Mouse (Mus musculus) heart, adult 2 months (tissue): ENCODE measurements at regions not wholly inside any gene's neighbourhood (a gene's known extent, or its start where the extent isn't known, plus 50 kb on each side); places are given as distances from the start of the nearest gene placed in this dataset.

Experiments
- DNase-seq, 2 experiments: peaks; one replicate each; pipeline ENCODE4 v3.0.0; 2021
- H3K27ac ChIP-seq: fragments of 200-600 bp; 2 replicates; pipeline ENCODE4 v1.8.1; 2022
- H3K27me3 ChIP-seq: fragments of 200-500 bp; 2 replicates; pipeline ENCODE4 v1.6.1; 2012; ENCODE audit warnings: mild to moderate bottlenecking, low read length, inconsistent platforms, mixed read lengths; ENCODE audit not compliant: control insufficient read depth, insufficient read depth
- H3K36me3 ChIP-seq: fragments of 200-500 bp; 2 replicates; pipeline ENCODE4 v1.6.1; 2012; ENCODE audit warnings: low read length, inconsistent platforms; ENCODE audit not compliant: control insufficient read depth, insufficient read depth
- H3K4me1 ChIP-seq: fragments of 200-500 bp; 2 replicates; pipeline ENCODE4 v1.6.1; 2011; ENCODE audit warnings: low read length; ENCODE audit not compliant: control insufficient read depth, insufficient read depth
- H3K4me3 ChIP-seq: fragments of 200-600 bp; 2 replicates; pipeline ENCODE4 v1.8.1; 2022
- H3K79me2 ChIP-seq: fragments of 200-500 bp; replicated peaks from 2 replicates; pipeline ENCODE4 v1.6.1; 2012; ENCODE audit warnings: mild to moderate bottlenecking, inconsistent platforms, low read length, moderate library complexity, mixed read lengths; ENCODE audit not compliant: control insufficient read depth, insufficient read depth
- H3K9ac ChIP-seq: fragments of 200-500 bp; 2 replicates; pipeline ENCODE4 v1.6.1; 2012; ENCODE audit warnings: low read depth, mild to moderate bottlenecking, control low read depth, inconsistent platforms, low read length, mixed read lengths
- CTCF ChIP-seq: fragments of 200-600 bp; IDR thresholded peaks from 2 replicates; pipeline ENCODE4 v1.8.1; 2022; ENCODE audit warnings: antibody characterized with exemption, mild to moderate bottlenecking, moderate library complexity
- EP300 ChIP-seq: fragments of 200-500 bp; IDR thresholded peaks from 2 replicates; pipeline ENCODE4 v1.6.1; 2011; ENCODE audit warnings: low read depth, low read length, control low read depth; ENCODE audit not compliant: insufficient read depth
- POLR2A ChIP-seq: fragments of 200-500 bp; IDR thresholded peaks from 2 replicates; pipeline ENCODE4 v1.6.1; 2011; ENCODE audit warnings: mild to moderate bottlenecking, low read depth, low read length, control low read depth; ENCODE audit not compliant: insufficient read depth
- WGBS: fragments of 180-500 bp; shearing (Covaris S2); methylation state at CpG from one replicate; pipeline ENCODE4 v1.1.7; 2018; 5-methylcytosine and 5-hydroxymethylcytosine counted together
- intact Hi-C: fragments of 180-260 bp; cut with DNase I; formaldehyde crosslinking; loops from one replicate; pipeline ENCODE4 v1.15.1; 2025

GRCm38 (mm10) chr1:75937331-75937730 lies 391.3 kb downstream of the Slc4a3 start:
- Histone ChIP-seq H3K79me2 (no peaks in the 10 kb centered on the region), H3K4me1 (peaks cover 4% of the 10 kb centered on the region), H3K36me3 (no peaks in the 10 kb centered on the region), H3K4me3 (no peak overlapping the region), H3K27me3 (no peaks in the 10 kb centered on the region), H3K27ac (peak overlapping the region; percentile 82), H3K9ac (no peak overlapping the region)
- TF ChIP-seq POLR2A (no peak), CTCF (no peak), EP300 (no peak)
- intact Hi-C loops = loop anchor here (5.0 to 10.0 kb wide), 2 partner anchors 70 to 257 kb away; no protein-coding TSS in a partner anchor
- WGBS = 70% methylated on average over 5 of the region's 5 CpGs
- DNase-seq = no peak

- WGBS = 56% methylated on average over 5 of the region's 5 CpGs
- no peaks in the 10 kb centered on the region for H3K79me2 ChIP-seq
- no peak overlapping the region for H3K27ac ChIP-seq
- no peak for DNase-seq
- no peak overlapping the region for H3K4me3 ChIP-seq
- no peaks in the 10 kb centered on the region for H3K4me1 ChIP-seq
- intact Hi-C loops = no loop called here
- TF ChIP-seq POLR2A = no peak
- no peak for TF ChIP-seq CTCF
- TF ChIP-seq EP300 = no peak
- no peak overlapping the region for H3K9ac ChIP-seq
- no peaks in the 10 kb centered on the region for H3K36me3 ChIP-seq
- no peaks in the 10 kb centered on the region for H3K27me3 ChIP-seq
Observed at GRCm38 (mm10) chr1:75946290-75946839, 400.3 kb downstream of the Slc4a3 start.

- WGBS = 76% methylated on average over 9 of the region's 9 CpGs
- intact Hi-C loops = no loop called here
- TF ChIP-seq EP300 = no peak
- TF ChIP-seq POLR2A = no peak
- TF ChIP-seq CTCF = no peak
Observed at GRCm38 (mm10) chr1:75978203-75978986, 432.3 kb downstream of the Slc4a3 start.

GRCm38 (mm10) chr1:75983057-75983456 lies 437.0 kb downstream of the Slc4a3 start:
- 75% methylated on average over 8 of the region's 8 CpGs for WGBS
- Histone ChIP-seq H3K27me3 (no peaks in the 10 kb centered on the region), H3K36me3 (no peaks in the 10 kb centered on the region), H3K4me3 (no peak overlapping the region), H3K4me1 (no peaks in the 10 kb centered on the region), H3K27ac (no peak overlapping the region), H3K9ac (no peak overlapping the region), H3K79me2 (no peaks in the 10 kb centered on the region)
- no peak for TF ChIP-seq POLR2A
- no peak for TF ChIP-seq EP300
- TF ChIP-seq CTCF = no peak
- no peak for DNase-seq
- intact Hi-C loops = no loop called here

More at GRCm38 (mm10) chr1:75978203-75978986, 432.3 kb downstream of the Slc4a3 start:
- no peaks in the 10 kb centered on the region for H3K79me2 ChIP-seq
- DNase-seq = no peak
- H3K36me3 ChIP-seq = no peaks in the 10 kb centered on the region
- no peak overlapping the region for H3K27ac ChIP-seq
- H3K4me3 ChIP-seq = no peak overlapping the region
- no peak overlapping the region for H3K9ac ChIP-seq
- no peaks in the 10 kb centered on the region for H3K4me1 ChIP-seq
- no peaks in the 10 kb centered on the region for H3K27me3 ChIP-seq

- 96% methylated on average over 3 of the region's 3 CpGs for WGBS
- intact Hi-C loops = no loop called here
- Histone ChIP-seq H3K27ac (no peak overlapping the region), H3K36me3 (no peaks in the 10 kb centered on the region), H3K9ac (no peak overlapping the region), H3K4me3 (no peak overlapping the region), H3K27me3 (no peaks in the 10 kb centered on the region), H3K4me1 (no peaks in the 10 kb centered on the region), H3K79me2 (no peaks in the 10 kb centered on the region)
- DNase-seq = no peak
- TF ChIP-seq CTCF (no peak), EP300 (no peak), POLR2A (no peak)
Observed at GRCm38 (mm10) chr1:75983487-75983886, 437.4 kb downstream of the Slc4a3 start.

GRCm38 (mm10) chr1:75988496-75988895 lies 442.4 kb downstream of the Slc4a3 start:
- intact Hi-C loops = loop anchor here (5.0 kb wide), 1 partner anchor 46 kb away; no protein-coding TSS in a partner anchor
- WGBS = 88% methylated on average over 3 of the region's 3 CpGs

More at GRCm38 (mm10) chr1:75988496-75988895, 442.4 kb downstream of the Slc4a3 start:
- Histone ChIP-seq H3K27me3 (no peaks in the 10 kb centered on the region), H3K4me1 (no peaks in the 10 kb centered on the region), H3K36me3 (no peaks in the 10 kb centered on the region), H3K9ac (no peak overlapping the region), H3K27ac (no peak overlapping the region), H3K79me2 (no peaks in the 10 kb centered on the region), H3K4me3 (no peak overlapping the region)
- DNase-seq = no peak
- no peak for TF ChIP-seq POLR2A
- TF ChIP-seq EP300 = no peak
- no peak for TF ChIP-seq CTCF
